Mouse (Mus musculus) MN1 (cell line): ENCODE measurements around the gene Olfr1181.
"Not testable (repeated sequence)": the region's sequence is repeated elsewhere in the genome, so short reads cannot be mapped to it uniquely, and the experiment has no call there.

Source experiments
- DNase-seq: peaks from one replicate; pipeline ENCODE4 v3.0.0-alpha.2; 2016; ENCODE audit warnings: low spot score

The Olfr1181 gene

DNA sequence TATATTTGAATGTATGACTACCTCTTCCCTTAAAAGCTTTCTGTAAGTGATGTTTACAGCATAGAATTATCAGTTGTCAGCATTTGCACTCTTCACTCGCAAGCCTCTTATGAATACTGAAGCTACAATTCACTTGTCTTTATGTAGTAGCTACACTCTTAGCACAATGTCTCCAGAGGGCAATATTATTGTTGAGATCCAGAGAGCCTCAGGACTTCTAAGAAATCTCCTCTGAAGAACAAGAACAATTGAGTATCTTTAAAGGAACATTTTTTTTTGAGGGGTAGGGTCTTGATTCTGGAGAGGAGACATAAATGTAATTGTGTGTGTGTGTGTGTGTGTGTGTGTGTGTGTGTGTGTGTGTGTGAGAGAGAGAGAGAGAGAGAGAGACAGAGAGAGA, at the start of gene Olfr1181:
TSS of gene Olfr1181 (minus strand) at position 101 of the 400 bp plus-strand sequence.
- no peak for DNase-seq

- not testable (repeated sequence) for DNase-seq
Measured at GRCm38 (mm10) chr2:88454567-88454966, 28.6 kb upstream of the Olfr1181 start, which contains the start of gene Olfr1183. Gene Olfr1183, plus strand, starts transcription at chr2:88454867.

DNA sequence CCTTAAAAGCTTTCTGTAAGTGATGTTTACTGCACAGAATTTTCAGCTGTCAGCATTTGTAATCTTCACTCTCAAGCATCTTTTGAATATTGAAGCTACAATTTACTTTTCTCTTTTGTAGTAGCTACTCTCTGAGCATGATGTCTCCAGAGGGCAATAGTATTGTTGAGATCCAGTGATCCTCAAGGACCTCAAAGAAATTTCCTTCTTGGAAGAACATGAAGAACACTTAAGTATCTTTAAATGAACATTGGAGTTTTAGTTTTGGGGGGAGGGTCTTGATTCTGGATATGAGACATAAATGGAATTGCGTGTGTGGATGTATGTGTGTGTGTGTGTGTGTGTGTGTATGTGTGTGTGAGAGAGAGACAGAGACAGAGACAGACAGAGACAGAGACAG, 23.1 kb upstream of the Olfr1181 start, which contains the start of gene Gm13757:
TSS of gene Gm13757 (minus strand) at position 101 of the 400 bp plus-strand sequence.
- no peak for DNase-seq

DNA sequence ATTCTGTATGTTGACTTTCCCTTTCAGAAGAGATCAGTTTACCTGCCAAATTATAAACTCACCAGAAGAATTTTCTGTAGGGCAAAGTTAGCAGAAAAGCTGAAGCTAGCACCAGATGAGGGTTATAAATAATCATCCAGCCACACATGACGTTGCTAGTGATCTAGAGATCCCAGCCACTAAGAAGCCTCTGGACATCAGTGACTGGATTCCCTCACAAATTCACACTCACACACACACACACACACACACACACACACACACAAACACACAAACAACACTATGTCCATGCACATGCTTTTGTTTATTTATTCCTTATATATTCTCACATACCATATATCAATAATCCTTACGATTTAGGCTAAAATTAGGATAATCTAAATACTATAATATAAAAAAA, 6.9 kb downstream of the Olfr1181 start, which contains the start of gene Olfr1180:
TSS of gene Olfr1180 (minus strand) at position 101 of the 400 bp plus-strand sequence.
- DNase-seq = no peak

DNA sequence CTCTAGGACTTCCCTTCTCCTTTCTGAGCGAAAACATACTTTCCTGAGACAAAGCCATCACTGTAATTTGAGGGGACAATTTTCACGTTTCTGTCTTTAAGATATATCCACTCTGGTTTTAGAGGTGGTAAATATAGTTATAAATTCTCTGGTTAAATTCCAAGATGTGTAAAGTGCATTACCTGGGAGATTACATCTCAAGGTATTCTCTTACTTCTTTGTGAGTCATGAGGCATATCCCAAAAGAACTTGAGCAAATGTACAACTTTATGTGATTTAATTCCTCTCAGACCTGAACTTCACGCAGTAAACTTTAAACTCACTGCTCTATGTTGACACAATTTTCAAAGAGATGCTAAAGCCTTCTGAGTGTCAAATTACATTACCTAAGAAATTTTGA, 19.6 kb downstream of the Olfr1181 start, which contains the start of gene Olfr1179:
TSS of gene Olfr1179 (minus strand) at position 101 of the 400 bp plus-strand sequence.
- no peak for DNase-seq

DNA sequence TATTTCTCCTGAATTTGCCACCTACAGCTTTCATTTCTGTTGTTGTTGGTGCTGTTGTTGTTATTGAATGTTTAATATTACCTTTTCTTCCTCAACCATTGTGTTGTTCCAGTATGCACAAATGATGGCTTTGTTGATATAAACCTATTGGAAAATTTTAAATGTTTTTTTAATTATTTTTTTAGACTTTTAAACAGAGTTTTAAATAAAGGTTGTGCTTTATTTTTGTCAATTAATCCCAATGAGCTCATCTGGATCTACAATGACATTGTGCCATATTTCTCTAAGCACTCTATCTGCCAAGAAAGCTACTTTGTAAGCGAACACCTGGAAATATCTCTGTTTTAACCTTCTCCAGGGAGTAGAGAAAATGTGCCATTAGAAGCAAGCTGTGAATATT, 39.2 kb downstream of the Olfr1181 start, which contains the start of gene Olfr1178:
TSS of gene Olfr1178 (plus strand) at position 301 of the 400 bp plus-strand sequence.
- no peak for DNase-seq
